Mouse (Mus musculus): ENCODE measurements around the gene Clybl. TPM values are rescaled to one million over a fixed set of nuclear protein-coding genes. Genes with fewer than 3 reads are reported as not detected.

Clybl gene
- total and polyA plus RNA-seq, 3 experiments = 16.5 to 25.7 (median 18.7) TPM

GRCm38 (mm10) chr14:122297386-122298109 is 116.0 kb downstream of the Clybl start:
- H3K79me2 ChIP-seq (replicated peaks; ENCODE audit: control insufficient read depth, extremely low read depth, insufficient read depth, poor library complexity, severe bottlenecking) = no peaks in the 10 kb centered on the region
- H3K27me3 ChIP-seq (replicated peaks) = no peaks in the 10 kb centered on the region
- H3K4me3 ChIP-seq (replicated peaks in 1 of 3; ENCODE audit: low read depth in 2 of 3, low read length in 2 of 3, poor library complexity in 1 of 3) = no peak overlapping the region
- H3K9me3 ChIP-seq (replicated peaks; ENCODE audit: low read length) = no peaks in the 10 kb centered on the region
- H3K27ac ChIP-seq (ENCODE audit: insufficient read depth, low read depth) = no peak overlapping the region
- H3K4me1 ChIP-seq (ENCODE audit: control insufficient read depth in 1 of 2, insufficient read depth in 2 of 2) = peaks cover 5 to 16% of the 10 kb centered on the region in 2 experiments; a peak in 3 of 4 replicates
- DNase-seq (ENCODE audit: extremely low read depth) = no peak
- in situ Hi-C loops (cut with MboI; ENCODE audit: low pct_ligation_motif_present, low pct_unique_long_range_greater_than_20kb, low sequenced_read_pairs) (no loop called here), dilution Hi-C loops (cut with MboI; ENCODE audit: extremely low pct_ligation_motif_present, extremely low pct_unique_long_range_greater_than_20kb, low sequenced_read_pairs) (no loop called here)
- no peak overlapping the region for H3K4me2 ChIP-seq (ENCODE audit: insufficient read depth, low read depth, poor library complexity, severe bottlenecking)
- H3K9ac ChIP-seq (ENCODE audit: insufficient read depth, low read depth) = no peak overlapping the region
- TF ChIP-seq ETS1 (conservative IDR thresholded peaks at IDR 0.05; ENCODE audit: low read depth, low read length) (no peak), TBP (conservative IDR thresholded peaks at IDR 0.05; ENCODE audit: low read depth, low read length) (no peak), E2F4 (IDR thresholded peaks at IDR 0.05; ENCODE audit: insufficient replicate concordance, low read depth, low read length) (no peak), GABPA (IDR thresholded peaks at IDR 0.05; ENCODE audit: insufficient replicate concordance, low read depth, low read length) (no peak), CHD2 (IDR thresholded peaks at IDR 0.05; ENCODE audit: low read length) (no peak), MEF2A (IDR thresholded peaks at IDR 0.05; ENCODE audit: borderline replicate concordance, low read depth, low read length) (no peak), EP300 (IDR thresholded peaks at IDR 0.05; ENCODE audit: low read length) (no peak)
- H3K36me3 ChIP-seq (replicated peaks in 1 of 2; ENCODE audit: control insufficient read depth in 1 of 2, insufficient read depth in 1 of 2, low read length in 1 of 2) = peaks cover 0 to 1% of the 10 kb centered on the region in 2 experiments

- in situ Hi-C loops (cut with MboI; ENCODE audit: low pct_ligation_motif_present, low pct_unique_long_range_greater_than_20kb, low sequenced_read_pairs) = no loop called here
- no peak overlapping the region for H3K9ac ChIP-seq (ENCODE audit: insufficient read depth, low read depth)
- no peak for DNase-seq (ENCODE audit: extremely low read depth)
- H3K4me3 ChIP-seq (replicated peaks in 1 of 3; ENCODE audit: low read depth in 2 of 3, low read length in 2 of 3, poor library complexity in 1 of 3) = no peak overlapping the region
- no peak overlapping the region for H3K4me2 ChIP-seq (ENCODE audit: insufficient read depth, low read depth, poor library complexity, severe bottlenecking)
- H3K79me2 ChIP-seq (replicated peaks; ENCODE audit: control insufficient read depth, extremely low read depth, insufficient read depth, poor library complexity, severe bottlenecking) = no peaks in the 10 kb centered on the region
- H3K27ac ChIP-seq (ENCODE audit: insufficient read depth, low read depth) = no peak overlapping the region
- no peaks in the 10 kb centered on the region for H3K27me3 ChIP-seq (replicated peaks)
- H3K9me3 ChIP-seq (replicated peaks; ENCODE audit: low read length) = no peaks in the 10 kb centered on the region
- TF ChIP-seq BHLHE40 (IDR thresholded peaks at IDR 0.05; ENCODE audit: low read depth, low read length) = no peak
- peaks cover 6 to 30% of the 10 kb centered on the region in 2 experiments; a peak in 3 of 4 replicates for H3K4me1 ChIP-seq (ENCODE audit: control insufficient read depth in 1 of 2, insufficient read depth in 2 of 2)
- dilution Hi-C loops (cut with MboI; ENCODE audit: extremely low pct_ligation_motif_present, extremely low pct_unique_long_range_greater_than_20kb, low sequenced_read_pairs) = no loop called here
- H3K36me3 ChIP-seq (replicated peaks in 1 of 2; ENCODE audit: control insufficient read depth in 1 of 2, insufficient read depth in 1 of 2, low read length in 1 of 2) = peaks cover 0 to 2% of the 10 kb centered on the region in 2 experiments
These were observed 118.8 kb downstream of the Clybl start for GRCm38 (mm10) chr14:122300261-122300660.

- peak; percentile 17 for DNase-seq (ENCODE audit: extremely low read depth)
- Histone ChIP-seq H3K27ac (ENCODE audit: insufficient read depth, low read depth) (no peak overlapping the region), H3K4me3 (replicated peaks in 1 of 3; ENCODE audit: low read depth in 2 of 3, low read length in 2 of 3, poor library complexity in 1 of 3) (no peak overlapping the region), H3K79me2 (replicated peaks; ENCODE audit: control insufficient read depth, extremely low read depth, insufficient read depth, poor library complexity, severe bottlenecking) (no peaks in the 10 kb centered on the region), H3K4me2 (ENCODE audit: insufficient read depth, low read depth, poor library complexity, severe bottlenecking) (no peak overlapping the region), H3K9me3 (replicated peaks; ENCODE audit: low read length) (no peaks in the 10 kb centered on the region), H3K36me3 (replicated peaks in 1 of 2; ENCODE audit: control insufficient read depth in 1 of 2, insufficient read depth in 1 of 2, low read length in 1 of 2) (peaks cover 0 to 2% of the 10 kb centered on the region in 2 experiments), H3K27me3 (replicated peaks) (no peaks in the 10 kb centered on the region), H3K9ac (ENCODE audit: insufficient read depth, low read depth) (no peak overlapping the region), H3K4me1 (ENCODE audit: control insufficient read depth in 1 of 2, insufficient read depth in 2 of 2) (peaks cover 3 to 18% of the 10 kb centered on the region in 2 experiments; a peak in 3 of 4 replicates)
- TF ChIP-seq PAX5 (IDR thresholded peaks at IDR 0.05; ENCODE audit: low read length) (no peak), UBTF (IDR thresholded peaks at IDR 0.05; ENCODE audit: low read depth, low read length) (no peak), CHD1 (IDR thresholded peaks at IDR 0.05; ENCODE audit: low read depth, low read length) (no peak), TCF12 (IDR thresholded peaks at IDR 0.05; ENCODE audit: low read depth, low read length) (no peak), ZNF384 (IDR thresholded peaks at IDR 0.05; ENCODE audit: low read depth, low read length) (no peak), RCOR1 (conservative IDR thresholded peaks at IDR 0.05; ENCODE audit: low read depth, low read length) (no peak), MXI1 (IDR thresholded peaks at IDR 0.05; ENCODE audit: low read depth, low read length) (no peak)
- in situ Hi-C loops (cut with MboI; ENCODE audit: low pct_ligation_motif_present, low pct_unique_long_range_greater_than_20kb, low sequenced_read_pairs) (no loop called here), dilution Hi-C loops (cut with MboI; ENCODE audit: extremely low pct_ligation_motif_present, extremely low pct_unique_long_range_greater_than_20kb, low sequenced_read_pairs) (no loop called here)
These were observed 122.3 kb downstream of the Clybl start for GRCm38 (mm10) chr14:122303821-122304220.

Data from CH12.LX (cell line).